In the genomic region with DNA sequence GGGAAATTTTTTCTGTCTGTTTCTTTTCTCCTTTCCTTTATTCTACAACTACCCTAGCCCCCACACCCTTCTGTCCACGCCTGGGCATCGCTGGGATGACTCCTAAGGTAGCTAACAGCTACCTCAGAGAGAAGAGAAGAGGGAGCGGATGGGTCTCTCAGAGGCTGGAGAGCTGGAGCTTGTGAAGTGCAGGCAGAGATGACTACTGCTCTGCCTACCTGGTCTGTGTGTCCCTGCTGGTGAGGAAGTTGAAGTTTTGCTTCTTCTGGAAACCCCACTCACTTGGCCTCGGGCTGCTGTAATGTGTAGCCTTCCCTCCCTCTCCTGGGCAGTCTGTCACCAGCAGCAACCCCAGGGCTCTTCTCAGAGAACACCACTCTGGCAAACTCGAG, we compare ENCODE assay signal across 8 mouse cellular contexts. TPM values are rescaled to one million over a fixed set of nuclear protein-coding genes. Genes with fewer than 3 reads are reported as not detected.
DNase-seq lines count a peak whose midpoint lies in the region; ATAC-seq lines count a peak whose summit lies in the region.

No protein-coding gene starts in this region.

- no peak for ATAC-seq in forebrain, embryonic 12.5 days (ENCODE audit: low FRiP score)
- no peak for ATAC-seq in forebrain, embryonic 11.5 days (replicated peaks; ENCODE audit: low FRiP score)

- H3K27ac ChIP-seq in forebrain, embryonic 12.5 days, result peak overlapping the region; percentile 50; the same call in 1 of the 2 replicates
- no peak overlapping the region for H3K27ac ChIP-seq in forebrain, embryonic 11.5 days (ENCODE audit: low read depth, low read length)

- H3K9ac ChIP-seq in forebrain, embryonic 12.5 days, result no peak overlapping the region
- no peak overlapping the region for H3K9ac ChIP-seq in forebrain, embryonic 11.5 days (ENCODE audit: low read length)

- no peak overlapping the region for H3K4me2 ChIP-seq in forebrain, embryonic 12.5 days
- H3K4me2 ChIP-seq in forebrain, embryonic 11.5 days (ENCODE audit: low read depth, low read length, severe bottlenecking), result no peak overlapping the region

- H3K4me1 ChIP-seq in forebrain, embryonic 12.5 days, result peaks cover 10% of the 10 kb centered on the region
- peaks cover 3% of the 10 kb centered on the region; the same call in 1 of the 2 replicates for H3K4me1 ChIP-seq in forebrain, embryonic 11.5 days (replicated peaks; ENCODE audit: control insufficient read depth, insufficient read depth, low read length)
- peaks cover 36% of the 10 kb centered on the region for H3K4me1 ChIP-seq in megakaryocyte, embryonic 14.5 days

- no peaks in the 10 kb centered on the region for H3K9me3 ChIP-seq in forebrain, embryonic 12.5 days
- no peaks in the 10 kb centered on the region for H3K9me3 ChIP-seq in forebrain, embryonic 11.5 days (ENCODE audit: control insufficient read depth, low read length)
- peaks cover 24% of the 10 kb centered on the region for H3K9me3 ChIP-seq in megakaryocyte, embryonic 14.5 days

- H3K4me3 ChIP-seq in forebrain, embryonic 12.5 days (replicated peaks), result no peak overlapping the region
- no peak overlapping the region for H3K4me3 ChIP-seq in forebrain, embryonic 11.5 days (ENCODE audit: low read depth, low read length)
- peak overlapping the region; percentile 76 for H3K4me3 ChIP-seq in megakaryocyte, embryonic 14.5 days (replicated peaks)

- H3K27me3 ChIP-seq in forebrain, embryonic 12.5 days, result no peaks in the 10 kb centered on the region
- no peaks in the 10 kb centered on the region for H3K27me3 ChIP-seq in forebrain, embryonic 11.5 days (ENCODE audit: control insufficient read depth, insufficient read depth, low read length)
- peaks cover 43% of the 10 kb centered on the region for H3K27me3 ChIP-seq in megakaryocyte, embryonic 14.5 days (replicated peaks)

- WGBS in forebrain, embryonic 12.5 days, result 60% methylated on average over 5 of the region's 5 CpGs
- WGBS in forebrain, embryonic 11.5 days, result 58% methylated on average over 5 of the region's 5 CpGs

- H3K36me3 ChIP-seq in forebrain, embryonic 12.5 days (replicated peaks), result no peaks in the 10 kb centered on the region
- no peaks in the 10 kb centered on the region for H3K36me3 ChIP-seq in forebrain, embryonic 11.5 days (ENCODE audit: control insufficient read depth, insufficient read depth, low read length)
- no peaks in the 10 kb centered on the region for H3K36me3 ChIP-seq in megakaryocyte, embryonic 14.5 days (replicated peaks; ENCODE audit: low read length)

- DNase-seq in forebrain, embryonic 11.5 days (ENCODE audit: low spot score), result no peak
- peak; percentile 32 for DNase-seq in urinary bladder, postnatal 36 days (ENCODE audit: low spot score in 2 of 2)
- no peak for DNase-seq in urinary bladder, postnatal 25 days (ENCODE audit: low spot score)
- peak; percentile 13 to 32 for DNase-seq in kidney, postnatal 4 days
- no peak for DNase-seq in left cerebral cortex, adult 11 months (ENCODE audit: low spot score)
- no peak for DNase-seq in frontal cortex, adult 2 months (ENCODE audit: extremely low spot score in 1 of 2, low spot score in 1 of 2)

RNA-seq across cellular contexts. Expression of a gene that starts 25.6 kb away (rescaled TPM):
- polyA plus RNA-seq in forebrain, embryonic 12.5 days (2016; fragmentation: Nextera tagmentation; extraction: Ambion mirVana), result 1,239 and 1,358 TPM in 2 replicates
- 1,254 and 1,333 TPM in 2 replicates for polyA plus RNA-seq in forebrain, embryonic 11.5 days (2014; fragmentation: Nextera tagmentation; extraction: Ambion mirVana)
- polyA plus RNA-seq in megakaryocyte, embryonic 14.5 days (2012; ENCODE audit: insufficient read depth, low replicate concordance), result 7,037 and 23,567 TPM in 2 replicates
- polyA plus RNA-seq in frontal cortex, adult 2 months (2012; rRNA removed), result 3,721 and 5,002 TPM in 2 replicates

RNA-seq across cellular contexts. Expression of a gene that starts 46.6 kb away (rescaled TPM):
- polyA plus RNA-seq in forebrain, embryonic 12.5 days (2016; fragmentation: Nextera tagmentation; extraction: Ambion mirVana), result 1.1 and 1.4 TPM in 2 replicates
- polyA plus RNA-seq in forebrain, embryonic 11.5 days (2014; fragmentation: Nextera tagmentation; extraction: Ambion mirVana), result 0.92 and 1.5 TPM in 2 replicates
- not detected in 2 replicates for polyA plus RNA-seq in megakaryocyte, embryonic 14.5 days (2012; ENCODE audit: insufficient read depth, low replicate concordance)
- 0.59 and 0.74 TPM in 2 replicates for polyA plus RNA-seq in frontal cortex, adult 2 months (2012; rRNA removed)

RNA-seq across cellular contexts. Expression of a gene that starts 46.7 kb away (rescaled TPM):
- 19.0 and 22.7 TPM in 2 replicates for polyA plus RNA-seq in forebrain, embryonic 12.5 days (2016; fragmentation: Nextera tagmentation; extraction: Ambion mirVana)
- polyA plus RNA-seq in forebrain, embryonic 11.5 days (2014; fragmentation: Nextera tagmentation; extraction: Ambion mirVana), result 34.5 and 35.1 TPM in 2 replicates
- polyA plus RNA-seq in megakaryocyte, embryonic 14.5 days (2012; ENCODE audit: insufficient read depth, low replicate concordance), result 2.0 and 8.8 TPM in 2 replicates
- polyA plus RNA-seq in frontal cortex, adult 2 months (2012; rRNA removed), result 11.3 and 13.6 TPM in 2 replicates

RNA-seq across cellular contexts. Expression of a gene that starts 55.5 kb away (rescaled TPM):
- 147 and 149 TPM in 2 replicates for polyA plus RNA-seq in forebrain, embryonic 12.5 days (2016; fragmentation: Nextera tagmentation; extraction: Ambion mirVana)
- 128 and 133 TPM in 2 replicates for polyA plus RNA-seq in forebrain, embryonic 11.5 days (2014; fragmentation: Nextera tagmentation; extraction: Ambion mirVana)
- 23.6 and 70.8 TPM in 2 replicates for polyA plus RNA-seq in megakaryocyte, embryonic 14.5 days (2012; ENCODE audit: insufficient read depth, low replicate concordance)
- 23.8 and 27.2 TPM in 2 replicates for polyA plus RNA-seq in frontal cortex, adult 2 months (2012; rRNA removed)

Comparison
In these comparisons a context has a peak if more than half of its experiments do, and no peak if none do; other contexts are left out.
1. DNase-seq: peak in urinary bladder, postnatal 36 days (2 of 2) and kidney, postnatal 4 days (2 of 2); none in forebrain, embryonic 11.5 days (single experiment), urinary bladder, postnatal 25 days (single experiment), left cerebral cortex, adult 11 months (single experiment) and frontal cortex, adult 2 months (0 of 2).